Mouse (Mus musculus) heart, adult 9 months (tissue): ENCODE measurements around the gene Ptpn4.

ENCODE experiments used
- DNase-seq, 2 experiments: peaks; one replicate each; pipeline ENCODE4 v3.0.0; 2022; ENCODE audit warnings: low spot score in 2 of 2

The Ptpn4 gene

GRCm38 (mm10) chr1:119837035-119837751 lies at the start of gene Ptpn4:
Ptpn4 (minus strand) TSS chr1:119837613.
- peak; percentile 97 for DNase-seq

- DNase-seq, result no peak
Observed at GRCm38 (mm10) chr1:119886320-119886719, 48.9 kb upstream of the Ptpn4 start.

GRCm38 (mm10) chr1:119884272-119884671 lies 46.9 kb upstream of the Ptpn4 start:
- no peak for DNase-seq

GRCm38 (mm10) chr1:119878909-119879308 lies 41.5 kb upstream of the Ptpn4 start:
- peak; percentile 8 to 12 for DNase-seq

- DNase-seq, result no peak
Observed at GRCm38 (mm10) chr1:119877469-119877868, 40.1 kb upstream of the Ptpn4 start.

GRCm38 (mm10) chr1:119868395-119869161 lies 31.2 kb upstream of the Ptpn4 start:
- no peak for DNase-seq

- DNase-seq, result no peak
Observed at GRCm38 (mm10) chr1:119867300-119867699, 29.9 kb upstream of the Ptpn4 start.

- DNase-seq, result no peak
Observed at GRCm38 (mm10) chr1:119865311-119865710, 27.9 kb upstream of the Ptpn4 start.

- no peak for DNase-seq
Observed at GRCm38 (mm10) chr1:119863507-119864296, 26.3 kb upstream of the Ptpn4 start.

GRCm38 (mm10) chr1:119859566-119859965 lies 22.2 kb upstream of the Ptpn4 start:
- no peak for DNase-seq

GRCm38 (mm10) chr1:119852980-119853379 lies 15.6 kb upstream of the Ptpn4 start:
- DNase-seq, result no peak

GRCm38 (mm10) chr1:119852339-119852738 lies 14.9 kb upstream of the Ptpn4 start:
- no peak for DNase-seq

- DNase-seq, result no peak
Observed at GRCm38 (mm10) chr1:119849146-119849935, 11.9 kb upstream of the Ptpn4 start.

- no peak for DNase-seq
Observed at GRCm38 (mm10) chr1:119845321-119845720, 7.9 kb upstream of the Ptpn4 start.

- no peak for DNase-seq
Observed at GRCm38 (mm10) chr1:119843121-119843520, 5.7 kb upstream of the Ptpn4 start.

- DNase-seq, result no peak
Observed at GRCm38 (mm10) chr1:119838241-119838640, 828 bp upstream of the Ptpn4 start.

GRCm38 (mm10) chr1:119836479-119837015 lies 866 bp downstream of the Ptpn4 start:
- peak in 1 of 2 experiments; percentile 3 for DNase-seq

GRCm38 (mm10) chr1:119835726-119836478 lies 1.5 kb downstream of the Ptpn4 start:
- DNase-seq, result no peak

GRCm38 (mm10) chr1:119828160-119828559 lies 9.3 kb downstream of the Ptpn4 start:
- DNase-seq, result peak; percentile 49 to 53

- DNase-seq, result peak in 1 of 2 experiments; percentile 33
Observed at GRCm38 (mm10) chr1:119818704-119819103, 18.7 kb downstream of the Ptpn4 start.
